Mouse (Mus musculus): Measurements from ENCODE around the gene Rpl5.
A peak's percentile ranks its signal among the peaks of the same experiment; 100 is the strongest.
"Not testable (repeated sequence)": the region's sequence is repeated elsewhere in the genome, so short reads cannot be mapped to it uniquely, and the experiment has no call there.

Rpl5 gene

DNA sequence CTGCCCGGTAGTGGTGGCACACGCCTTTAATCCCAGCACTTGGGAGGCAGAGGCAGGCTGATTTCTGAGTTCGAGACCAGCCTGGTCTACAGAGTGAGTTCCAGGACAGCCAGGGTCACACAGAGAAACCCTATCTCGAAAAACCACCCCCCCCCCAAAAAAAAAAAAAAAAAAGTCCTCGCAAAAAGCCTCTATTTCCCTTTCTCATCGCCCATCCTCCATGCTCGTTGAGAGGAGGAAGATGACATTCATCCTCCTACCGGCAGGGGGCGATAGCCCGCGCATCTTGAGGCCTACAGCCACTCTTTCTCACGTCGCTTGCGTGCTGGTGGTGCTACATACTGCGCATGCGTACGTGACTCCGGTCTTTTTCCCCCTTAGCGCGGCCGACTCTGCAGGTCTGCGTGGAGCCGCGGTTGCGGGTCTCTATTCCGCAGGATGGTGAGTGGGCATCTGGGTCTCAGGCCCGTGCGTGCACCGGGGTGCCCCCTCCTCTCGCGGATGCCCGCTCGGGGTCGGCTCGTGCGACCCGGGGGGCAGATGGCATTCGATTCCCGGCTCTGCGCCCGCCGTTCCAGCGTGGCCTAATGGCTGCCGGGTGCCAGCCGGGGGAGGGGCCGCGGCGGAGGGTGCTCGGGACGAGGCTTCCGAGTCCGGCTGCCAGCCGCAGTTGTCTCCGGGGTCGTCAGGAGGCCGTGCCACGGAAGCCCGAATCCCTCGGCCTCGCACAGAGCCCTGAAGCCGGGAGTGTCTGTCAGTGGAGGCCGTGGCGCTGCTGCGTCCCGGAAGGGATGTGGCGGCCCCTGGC lies at the start of gene Rpl5:
Gene Rpl5 (plus strand): TSS at position 297 of the 808 bp plus-strand sequence.
- peak; percentile 95 for DNase-seq

DNA sequence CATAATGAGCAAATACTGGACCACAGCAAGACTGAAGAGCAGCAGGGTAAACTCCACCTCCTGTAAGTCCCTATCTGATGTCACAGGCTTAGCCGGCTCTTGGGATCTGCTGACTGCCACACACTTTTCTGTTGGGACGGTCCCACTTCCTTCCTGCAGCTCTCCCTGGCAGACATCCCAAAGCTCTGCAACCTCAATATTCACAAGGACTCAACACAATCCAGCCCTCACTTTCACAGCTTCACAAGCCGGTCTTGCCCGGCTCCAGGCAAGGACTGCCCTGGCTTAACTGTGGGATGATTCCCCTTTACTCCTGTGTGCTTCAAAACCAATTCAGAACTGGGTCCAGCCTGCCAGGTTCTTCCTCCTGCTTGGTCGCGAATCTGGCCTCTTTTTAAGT lies 46.5 kb upstream of the Rpl5 start:
- DNase-seq = no peak

GRCm38 (mm10) chr5:107854556-107854955 lies 45.7 kb upstream of the Rpl5 start:
- no peak for DNase-seq

- no peak for DNase-seq
These were observed 44.8 kb upstream of the Rpl5 start for GRCm38 (mm10) chr5:107855546-107855945.

DNA sequence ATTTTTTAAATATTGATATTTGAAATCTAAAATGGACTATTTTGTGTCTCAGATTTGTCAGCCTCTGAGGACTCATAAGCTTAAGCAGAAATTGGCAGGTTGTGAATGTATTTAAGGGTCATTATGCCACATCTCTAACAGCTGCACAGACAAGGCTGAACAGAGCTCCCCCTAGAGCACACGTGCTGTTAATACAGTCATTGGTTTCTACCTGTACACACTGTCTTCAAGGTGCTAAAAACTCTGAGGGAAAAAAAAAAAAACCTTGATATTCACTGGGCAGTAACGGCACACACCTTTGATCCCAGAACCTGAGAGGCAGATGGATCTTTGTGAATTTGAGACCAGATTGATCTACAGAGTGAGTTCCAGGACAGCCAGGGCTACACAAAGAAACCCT lies 41.3 kb upstream of the Rpl5 start:
- no peak for DNase-seq

DNA sequence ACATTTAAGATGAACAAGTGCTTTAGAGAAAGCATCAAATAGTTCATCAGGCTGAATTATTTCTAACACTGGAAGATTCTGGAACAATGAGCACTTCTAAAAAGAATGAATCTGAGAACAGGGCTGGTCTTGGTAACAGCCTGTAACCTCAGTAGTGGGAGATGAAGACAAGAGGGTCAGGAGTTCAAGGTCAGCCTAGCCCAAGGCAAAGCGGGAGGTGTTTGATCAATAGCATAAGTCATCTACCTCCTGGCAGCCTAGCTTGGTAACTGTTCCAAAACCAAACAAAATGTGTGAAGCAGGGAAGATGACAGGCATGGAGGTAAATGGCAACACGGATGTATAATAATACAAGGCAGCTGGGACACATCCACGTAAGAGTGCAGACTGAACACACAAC lies 36.3 kb upstream of the Rpl5 start:
- DNase-seq = no peak

- no peak for DNase-seq
These were observed 33.9 kb upstream of the Rpl5 start for GRCm38 (mm10) chr5:107866127-107867126.

GRCm38 (mm10) chr5:107867970-107868904 lies 32.1 kb upstream of the Rpl5 start:
- peak; percentile 78 for DNase-seq

DNA sequence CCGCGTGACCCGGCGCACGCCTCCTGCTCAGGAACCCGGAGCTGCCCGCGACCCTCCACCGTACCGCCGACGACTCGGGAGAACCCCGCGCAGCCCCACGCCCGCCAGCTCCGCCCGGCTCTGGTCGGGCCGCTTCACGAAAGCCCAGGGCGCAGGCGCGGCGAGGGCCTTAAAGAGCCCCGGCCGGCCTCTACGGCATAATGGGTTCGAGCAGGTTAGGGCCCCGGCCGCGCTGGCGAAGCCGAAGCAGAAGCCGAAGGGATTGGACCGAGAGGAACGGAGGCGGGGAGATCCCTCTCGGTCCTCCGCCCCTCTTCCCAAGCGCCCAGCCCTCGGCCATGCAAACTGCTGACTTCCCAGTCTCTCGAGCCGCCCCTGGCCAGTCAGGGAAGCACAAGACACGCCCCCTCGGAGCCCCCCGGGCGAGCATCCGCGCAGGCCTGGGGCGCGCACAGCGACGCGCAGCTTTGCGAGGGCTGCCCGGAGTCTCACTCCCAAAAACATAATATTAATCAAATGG lies 31.3 kb upstream of the Rpl5 start:
- DNase-seq = peak; percentile 98

- no peak for DNase-seq
These were observed 30.6 kb upstream of the Rpl5 start for GRCm38 (mm10) chr5:107869701-107870100.

DNA sequence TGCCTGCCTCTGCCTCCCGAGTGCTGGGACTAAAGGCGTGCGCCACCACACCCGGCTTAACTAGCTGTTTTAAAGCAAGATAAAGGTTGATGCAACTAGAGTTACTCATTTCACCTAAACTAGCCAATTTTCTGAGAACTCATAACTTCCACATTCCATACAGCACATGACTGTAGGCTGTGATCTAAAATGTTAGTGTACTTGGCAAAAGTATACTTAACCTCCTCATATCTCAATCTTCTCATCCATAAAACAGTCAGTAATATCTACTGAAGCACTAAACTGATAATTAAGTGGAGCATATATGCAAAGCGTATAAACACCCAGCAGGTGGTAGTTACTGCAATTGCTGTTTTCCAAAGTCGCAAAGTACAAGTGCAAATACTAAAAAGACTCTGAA lies 27.0 kb upstream of the Rpl5 start:
- DNase-seq = no peak

DNA sequence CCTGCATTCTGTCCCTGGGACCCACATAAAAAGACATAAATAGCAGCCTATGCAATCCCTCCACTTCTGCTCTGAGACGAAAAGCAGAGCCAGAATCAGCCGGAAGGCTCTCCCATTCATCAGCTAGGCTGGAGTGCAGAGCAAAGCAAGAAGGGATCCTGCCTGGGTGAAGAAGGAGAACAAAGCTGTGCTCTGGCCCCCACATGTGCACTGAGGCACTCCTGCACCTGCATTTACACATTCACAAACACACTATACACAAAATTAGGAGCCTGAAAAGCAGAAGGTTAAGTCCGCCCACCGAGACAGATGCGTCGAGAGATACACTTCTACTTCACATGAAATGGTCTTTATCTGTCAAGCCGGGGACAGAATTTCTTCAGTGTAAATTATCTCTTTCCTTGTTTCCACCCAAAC lies 26.4 kb upstream of the Rpl5 start:
- DNase-seq = no peak

GRCm38 (mm10) chr5:107874561-107875260 lies 25.6 kb upstream of the Rpl5 start, which contains the start of gene Evi5:
Gene Evi5, minus strand, starts transcription at chr5:107875107.
- DNase-seq = no peak

- DNase-seq = no peak
These were observed 25.1 kb upstream of the Rpl5 start for GRCm38 (mm10) chr5:107875261-107875611.

DNA sequence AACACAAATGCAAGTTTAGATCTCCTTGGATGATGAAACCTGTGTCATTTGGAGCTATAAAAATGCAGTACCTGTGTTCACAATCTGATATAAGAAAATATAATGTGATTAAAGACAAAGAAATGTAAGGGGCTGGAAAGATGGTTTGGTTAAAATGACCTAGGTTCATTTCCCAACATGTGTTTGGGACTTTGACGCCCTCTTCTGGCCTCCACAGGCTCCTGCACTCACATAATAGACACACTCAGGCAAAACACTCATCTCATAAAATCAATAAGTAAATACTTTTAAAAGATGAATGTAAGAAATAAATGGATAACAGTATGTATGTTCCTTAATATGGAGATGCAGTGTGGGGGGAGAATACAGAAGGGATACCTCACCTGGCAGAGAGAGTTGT lies 23.2 kb upstream of the Rpl5 start:
- no peak for DNase-seq

DNA sequence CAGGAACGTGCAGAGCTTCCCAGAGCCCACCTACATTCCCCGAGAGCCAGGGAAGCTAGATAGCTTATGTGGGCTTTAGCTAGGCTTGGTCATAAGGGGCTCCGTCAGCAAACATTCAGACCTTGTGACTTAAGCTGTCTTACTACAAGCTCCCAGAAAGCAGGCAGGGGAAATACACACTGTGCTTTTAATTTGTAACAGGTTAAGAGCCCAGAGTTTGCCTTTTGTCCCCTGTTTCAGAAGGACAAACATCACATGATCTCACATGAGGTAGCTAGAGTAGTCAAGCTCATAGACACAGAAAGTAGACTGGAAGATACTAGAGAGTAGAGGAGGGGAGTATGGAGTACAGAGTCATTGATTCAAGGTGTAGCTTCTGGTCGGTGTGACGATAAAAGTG lies 19.6 kb upstream of the Rpl5 start:
- DNase-seq = no peak

GRCm38 (mm10) chr5:107889994-107890888 lies 10.1 kb upstream of the Rpl5 start:
- no peak for DNase-seq

- not testable (repeated sequence) for DNase-seq
These were observed 8.8 kb upstream of the Rpl5 start for GRCm38 (mm10) chr5:107891515-107891914.

DNA sequence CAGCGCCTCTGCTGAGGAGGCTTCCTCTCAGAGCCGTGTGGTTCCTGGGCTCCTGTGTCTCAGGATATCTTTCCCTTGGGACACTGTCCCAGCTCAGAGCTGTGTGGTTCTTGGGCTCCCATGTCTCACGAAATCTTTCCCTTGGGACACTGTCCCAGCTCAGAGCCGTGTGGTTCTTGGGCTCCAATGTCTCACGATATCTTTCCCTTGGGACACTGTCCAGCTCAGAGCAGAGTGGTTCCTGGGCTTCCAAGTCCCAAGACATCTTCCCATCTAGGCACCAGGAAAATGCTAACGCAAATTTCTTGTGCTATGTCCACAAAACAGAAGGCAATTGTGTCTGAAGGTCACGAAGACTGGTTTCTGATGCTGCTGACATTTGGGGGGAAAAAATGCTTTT lies 5.6 kb upstream of the Rpl5 start:
- DNase-seq = no peak

DNA sequence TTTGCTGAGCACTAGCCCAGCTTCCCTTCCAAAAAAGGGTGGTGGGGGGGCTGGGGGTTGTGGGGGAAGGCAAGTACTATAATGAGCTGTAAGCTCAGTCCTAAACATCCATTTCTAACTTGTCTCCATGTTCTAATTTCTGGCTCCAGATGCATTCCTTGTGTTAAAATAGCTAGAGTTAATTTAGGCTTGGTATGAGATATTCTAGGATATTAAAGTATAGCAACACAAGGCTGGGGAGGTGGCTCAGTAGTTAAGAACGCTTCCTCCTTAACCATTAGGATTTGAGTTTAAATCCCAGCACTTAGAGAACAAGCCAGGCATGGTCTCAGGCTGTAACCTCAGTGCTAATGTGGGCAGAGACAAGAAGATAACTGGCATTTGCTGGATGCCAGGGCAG lies 4.0 kb upstream of the Rpl5 start:
- DNase-seq = no peak

Measured in embryo, embryonic 11 days (tissue).